Mouse (Mus musculus): ENCODE results near the gene C130074G19Rik. TPM values are rescaled to one million over a fixed set of nuclear protein-coding genes. Genes with fewer than 3 reads are reported as not detected.

The C130074G19Rik gene
- polyA plus RNA-seq, 1 experiment from 2014 or later, result 1.0 TPM

- peaks cover 26% of the 10 kb centered on the region for H3K36me3 ChIP-seq (ENCODE audit: control insufficient read depth, insufficient read depth, low read length)
- WGBS, result 56% methylated on average over 9 of the region's 9 CpGs
- H3K9ac ChIP-seq (ENCODE audit: low read depth, low read length), result no peak overlapping the region
- no peaks in the 10 kb centered on the region for H3K9me3 ChIP-seq (ENCODE audit: control insufficient read depth, low read length)
- no peak overlapping the region for H3K27ac ChIP-seq (ENCODE audit: low read depth, low read length)
- ATAC-seq, result no peak
- no peak overlapping the region for H3K4me3 ChIP-seq (ENCODE audit: low read length)
- H3K4me1 ChIP-seq (ENCODE audit: control insufficient read depth, insufficient read depth, low read depth, low read length), result no peaks in the 10 kb centered on the region; the same call in none of the 2 replicates
- no peaks in the 10 kb centered on the region for H3K27me3 ChIP-seq (replicated peaks; ENCODE audit: control insufficient read depth, insufficient read depth, low read length)
- no peak overlapping the region for H3K4me2 ChIP-seq (ENCODE audit: low read length)
These were observed 25.5 kb upstream of the C130074G19Rik start for GRCm38 (mm10) chr1:184908558-184908957.

GRCm38 (mm10) chr1:184905904-184906745 is 23.1 kb upstream of the C130074G19Rik start:
- Histone ChIP-seq H3K27me3 (replicated peaks; ENCODE audit: control insufficient read depth, insufficient read depth, low read length) (no peaks in the 10 kb centered on the region), H3K27ac (ENCODE audit: low read depth, low read length) (no peak overlapping the region), H3K9me3 (ENCODE audit: control insufficient read depth, low read length) (no peaks in the 10 kb centered on the region), H3K4me1 (ENCODE audit: control insufficient read depth, insufficient read depth, low read depth, low read length) (no peaks in the 10 kb centered on the region; the same call in none of the 2 replicates), H3K9ac (ENCODE audit: low read depth, low read length) (no peak overlapping the region), H3K36me3 (ENCODE audit: control insufficient read depth, insufficient read depth, low read length) (peaks cover 22% of the 10 kb centered on the region), H3K4me2 (ENCODE audit: low read length) (no peak overlapping the region), H3K4me3 (ENCODE audit: low read length) (no peak overlapping the region)
- 50% methylated on average over 12 of the region's 12 CpGs for WGBS
- ATAC-seq, result peak; percentile 72

- Histone ChIP-seq H3K4me1 (ENCODE audit: control insufficient read depth, insufficient read depth, low read depth, low read length) (no peaks in the 10 kb centered on the region; the same call in none of the 2 replicates), H3K9me3 (ENCODE audit: control insufficient read depth, low read length) (no peaks in the 10 kb centered on the region), H3K36me3 (ENCODE audit: control insufficient read depth, insufficient read depth, low read length) (peaks cover 20% of the 10 kb centered on the region), H3K4me2 (ENCODE audit: low read length) (no peak overlapping the region), H3K27me3 (replicated peaks; ENCODE audit: control insufficient read depth, insufficient read depth, low read length) (no peaks in the 10 kb centered on the region), H3K4me3 (ENCODE audit: low read length) (no peak overlapping the region), H3K27ac (ENCODE audit: low read depth, low read length) (no peak overlapping the region), H3K9ac (ENCODE audit: low read depth, low read length) (no peak overlapping the region)
- 34% methylated on average over 19 of the region's 19 CpGs for WGBS
- ATAC-seq, result peak; percentile 55; the same call in 1 of the 2 replicates
These were observed 22.4 kb upstream of the C130074G19Rik start for GRCm38 (mm10) chr1:184905371-184905770.

- H3K36me3 ChIP-seq (ENCODE audit: control insufficient read depth, insufficient read depth, low read length), result peaks cover 19% of the 10 kb centered on the region
- WGBS, result 39% methylated on average over 7 of the region's 7 CpGs
- ATAC-seq, result no peak
These were observed 20.7 kb upstream of the C130074G19Rik start for GRCm38 (mm10) chr1:184903697-184904096.

GRCm38 (mm10) chr1:184902886-184903285 is 19.9 kb upstream of the C130074G19Rik start:
- no peak for ATAC-seq
- no peak overlapping the region for H3K9ac ChIP-seq (ENCODE audit: low read depth, low read length)
- H3K4me2 ChIP-seq (ENCODE audit: low read length), result no peak overlapping the region
- no peak overlapping the region for H3K27ac ChIP-seq (ENCODE audit: low read depth, low read length)
- H3K4me1 ChIP-seq (ENCODE audit: control insufficient read depth, insufficient read depth, low read depth, low read length), result no peaks in the 10 kb centered on the region; the same call in none of the 2 replicates
- H3K36me3 ChIP-seq (ENCODE audit: control insufficient read depth, insufficient read depth, low read length), result peaks cover 19% of the 10 kb centered on the region
- WGBS, result 44% methylated on average over 7 of the region's 7 CpGs
- H3K9me3 ChIP-seq (ENCODE audit: control insufficient read depth, low read length), result no peaks in the 10 kb centered on the region
- no peak overlapping the region for H3K4me3 ChIP-seq (ENCODE audit: low read length)
- no peaks in the 10 kb centered on the region for H3K27me3 ChIP-seq (replicated peaks; ENCODE audit: control insufficient read depth, insufficient read depth, low read length)

More at GRCm38 (mm10) chr1:184903697-184904096, 20.7 kb upstream of the C130074G19Rik start:
- H3K9ac ChIP-seq (ENCODE audit: low read depth, low read length), result no peak overlapping the region
- no peak overlapping the region for H3K27ac ChIP-seq (ENCODE audit: low read depth, low read length)
- H3K4me1 ChIP-seq (ENCODE audit: control insufficient read depth, insufficient read depth, low read depth, low read length), result no peaks in the 10 kb centered on the region; the same call in none of the 2 replicates
- no peaks in the 10 kb centered on the region for H3K27me3 ChIP-seq (replicated peaks; ENCODE audit: control insufficient read depth, insufficient read depth, low read length)
- no peak overlapping the region for H3K4me2 ChIP-seq (ENCODE audit: low read length)
- no peak overlapping the region for H3K4me3 ChIP-seq (ENCODE audit: low read length)
- H3K9me3 ChIP-seq (ENCODE audit: control insufficient read depth, low read length), result no peaks in the 10 kb centered on the region

- peaks cover 11% of the 10 kb centered on the region; the same call in 1 of the 2 replicates for H3K36me3 ChIP-seq (ENCODE audit: control insufficient read depth, insufficient read depth, low read length)
- H3K27ac ChIP-seq (ENCODE audit: low read depth, low read length), result no peak overlapping the region
- WGBS, result 76% methylated on average over 16 of the region's 16 CpGs
These were observed 14.3 kb upstream of the C130074G19Rik start for GRCm38 (mm10) chr1:184897350-184897749.

GRCm38 (mm10) chr1:184891998-184892397 is 9.0 kb upstream of the C130074G19Rik start:
- Histone ChIP-seq H3K27ac (ENCODE audit: low read depth, low read length) (no peak overlapping the region), H3K4me2 (ENCODE audit: low read length) (no peak overlapping the region), H3K4me3 (ENCODE audit: low read length) (no peak overlapping the region), H3K36me3 (ENCODE audit: control insufficient read depth, insufficient read depth, low read length) (no peaks in the 10 kb centered on the region), H3K9ac (ENCODE audit: low read depth, low read length) (no peak overlapping the region), H3K27me3 (replicated peaks; ENCODE audit: control insufficient read depth, insufficient read depth, low read length) (no peaks in the 10 kb centered on the region), H3K9me3 (ENCODE audit: control insufficient read depth, low read length) (no peaks in the 10 kb centered on the region), H3K4me1 (ENCODE audit: control insufficient read depth, insufficient read depth, low read depth, low read length) (no peaks in the 10 kb centered on the region)
- 84% methylated on average over 3 of the region's 3 CpGs for WGBS
- ATAC-seq, result no peak

More at GRCm38 (mm10) chr1:184897350-184897749, 14.3 kb upstream of the C130074G19Rik start:
- H3K4me1 ChIP-seq (ENCODE audit: control insufficient read depth, insufficient read depth, low read depth, low read length), result no peaks in the 10 kb centered on the region
- no peaks in the 10 kb centered on the region for H3K9me3 ChIP-seq (ENCODE audit: control insufficient read depth, low read length)
- no peaks in the 10 kb centered on the region for H3K27me3 ChIP-seq (replicated peaks; ENCODE audit: control insufficient read depth, insufficient read depth, low read length)
- no peak for ATAC-seq
- no peak overlapping the region for H3K9ac ChIP-seq (ENCODE audit: low read depth, low read length)
- no peak overlapping the region for H3K4me3 ChIP-seq (ENCODE audit: low read length)
- no peak overlapping the region for H3K4me2 ChIP-seq (ENCODE audit: low read length)

GRCm38 (mm10) chr1:184889454-184889853 is 6.4 kb upstream of the C130074G19Rik start:
- 90% methylated on average over 6 of the region's 6 CpGs for WGBS
- ATAC-seq, result no peak
- Histone ChIP-seq H3K27me3 (replicated peaks; ENCODE audit: control insufficient read depth, insufficient read depth, low read length) (0 out of 2 replicates have a peak, but pooled peaks cover 3% of the 10 kb centered on the region), H3K4me3 (ENCODE audit: low read length) (no peak overlapping the region), H3K4me1 (ENCODE audit: control insufficient read depth, insufficient read depth, low read depth, low read length) (no peaks in the 10 kb centered on the region), H3K9me3 (ENCODE audit: control insufficient read depth, low read length) (no peaks in the 10 kb centered on the region), H3K4me2 (ENCODE audit: low read length) (no peak overlapping the region), H3K27ac (ENCODE audit: low read depth, low read length) (no peak overlapping the region), H3K9ac (ENCODE audit: low read depth, low read length) (no peak overlapping the region), H3K36me3 (ENCODE audit: control insufficient read depth, insufficient read depth, low read length) (no peaks in the 10 kb centered on the region)

- ATAC-seq, result no peak
- peaks cover 8% of the 10 kb centered on the region for H3K4me1 ChIP-seq (ENCODE audit: control insufficient read depth, insufficient read depth, low read depth, low read length)
- no peak overlapping the region for H3K4me2 ChIP-seq (ENCODE audit: low read length)
- H3K9ac ChIP-seq (ENCODE audit: low read depth, low read length), result no peak overlapping the region
- H3K36me3 ChIP-seq (ENCODE audit: control insufficient read depth, insufficient read depth, low read length), result no peaks in the 10 kb centered on the region
- WGBS, result 68% methylated on average over 1 of the region's 1 CpGs
- peaks cover 22% of the 10 kb centered on the region for H3K27me3 ChIP-seq (replicated peaks; ENCODE audit: control insufficient read depth, insufficient read depth, low read length)
- no peaks in the 10 kb centered on the region for H3K9me3 ChIP-seq (ENCODE audit: control insufficient read depth, low read length)
- no peak overlapping the region for H3K27ac ChIP-seq (ENCODE audit: low read depth, low read length)
- no peak overlapping the region for H3K4me3 ChIP-seq (ENCODE audit: low read length)
These were observed 3.1 kb upstream of the C130074G19Rik start for GRCm38 (mm10) chr1:184886160-184886559.
